In genomic region chr5:137288999-137289470, GRCm38 (mm10) we compare ENCODE assay signal across 8 mouse cellular contexts. TPM values are rescaled to one million over a fixed set of nuclear protein-coding genes. Genes with fewer than 3 reads are reported as not detected.
DNase-seq lines count a peak whose midpoint lies in the region; ATAC-seq and TF ChIP-seq lines count a peak whose summit lies in the region.

No protein-coding gene starts in this region.

- TF ChIP-seq CTCF in thymus, adult 2 months (IDR thresholded peaks at IDR 0.05; ENCODE audit: borderline replicate concordance, control insufficient read depth, extremely low read depth, insufficient read depth, low read length, poor library complexity) = 0 out of 2 replicates have a peak, but pooled peaks have one; percentile 39

- peaks cover 21% of the 10 kb centered on the region for H3K4me1 ChIP-seq in embryonic facial prominence, embryonic 11.5 days (ENCODE audit: control insufficient read depth, insufficient read depth, low read length)
- peaks cover 46% of the 10 kb centered on the region for H3K4me1 ChIP-seq in heart, embryonic 15.5 days (replicated peaks)
- peaks cover 26% of the 10 kb centered on the region for H3K4me1 ChIP-seq in midbrain, embryonic 16.5 days (ENCODE audit: control insufficient read depth, insufficient read depth, low read length)
- H3K4me1 ChIP-seq in thymus, adult 2 months (replicated peaks; ENCODE audit: control insufficient read depth, insufficient read depth, low read length) = peaks cover 31% of the 10 kb centered on the region

- TF ChIP-seq POLR2A in thymus, adult 2 months (IDR thresholded peaks at IDR 0.05; ENCODE audit: control insufficient read depth, extremely low read depth, insufficient read depth, low read length, poor library complexity) = no peak

- H3K27me3 ChIP-seq in embryonic facial prominence, embryonic 11.5 days (ENCODE audit: control insufficient read depth, insufficient read depth, low read length) = peaks cover 42% of the 10 kb centered on the region
- H3K27me3 ChIP-seq in heart, embryonic 15.5 days = peaks cover 51% of the 10 kb centered on the region
- 0 out of 2 replicates have a peak, but pooled peaks cover 4% of the 10 kb centered on the region for H3K27me3 ChIP-seq in midbrain, embryonic 16.5 days (ENCODE audit: control insufficient read depth, insufficient read depth, low read depth, low read length)
- H3K27me3 ChIP-seq in thymus, adult 2 months (ENCODE audit: control insufficient read depth, insufficient read depth, low read length) = peaks cover 18% of the 10 kb centered on the region; the same call in 1 of the 2 replicates

- WGBS in embryonic facial prominence, embryonic 11.5 days = 3% methylated on average over 25 of the region's 25 CpGs
- 2% methylated on average over 25 of the region's 25 CpGs for WGBS in heart, embryonic 15.5 days
- WGBS in midbrain, embryonic 16.5 days = 2% methylated on average over 25 of the region's 25 CpGs
- WGBS in thymus, adult 2 months = 8% methylated on average over 25 of the region's 25 CpGs

- no peak for ATAC-seq in CD4-positive, CD25-positive, alpha-beta regulatory T cell, adult 4 months
- no peak for ATAC-seq in embryonic facial prominence, embryonic 11.5 days (replicated peaks; ENCODE audit: insufficient number of reproducible peaks, low FRiP score, low TSS enrichment, low read depth)
- ATAC-seq in heart, embryonic 15.5 days (replicated peaks; ENCODE audit: insufficient number of reproducible peaks, insufficient read depth, low FRiP score, low read depth) = no peak
- no peak for ATAC-seq in midbrain, embryonic 16.5 days

- H3K36me3 ChIP-seq in embryonic facial prominence, embryonic 11.5 days (replicated peaks; ENCODE audit: control insufficient read depth, insufficient read depth, low read depth, low read length) = no peaks in the 10 kb centered on the region
- H3K36me3 ChIP-seq in heart, embryonic 15.5 days = no peaks in the 10 kb centered on the region
- H3K36me3 ChIP-seq in midbrain, embryonic 16.5 days (ENCODE audit: control insufficient read depth, insufficient read depth, low read length) = no peaks in the 10 kb centered on the region
- H3K36me3 ChIP-seq in thymus, adult 2 months (ENCODE audit: control insufficient read depth, insufficient read depth, low read length) = no peaks in the 10 kb centered on the region

- intact Hi-C loops in left cerebral cortex, postnatal 25 days (cut with DNase I) = loop anchor here (2.0 kb wide), 1 partner anchor 256 kb away; no protein-coding TSS in a partner anchor

- peak overlapping the region; percentile 38 for H3K4me3 ChIP-seq in embryonic facial prominence, embryonic 11.5 days (ENCODE audit: low read depth, low read length)
- H3K4me3 ChIP-seq in heart, embryonic 15.5 days = peak overlapping the region; percentile 48
- H3K4me3 ChIP-seq in midbrain, embryonic 16.5 days (ENCODE audit: low read depth, low read length) = peak overlapping the region; percentile 64
- H3K4me3 ChIP-seq in thymus, adult 2 months (ENCODE audit: control insufficient read depth, insufficient read depth, low read length) = peak overlapping the region; percentile 12; the same call in 1 of the 2 replicates

- no peaks in the 10 kb centered on the region for H3K9me3 ChIP-seq in embryonic facial prominence, embryonic 11.5 days (replicated peaks; ENCODE audit: control insufficient read depth, low read length)
- H3K9me3 ChIP-seq in heart, embryonic 15.5 days (replicated peaks) = no peaks in the 10 kb centered on the region
- H3K9me3 ChIP-seq in midbrain, embryonic 16.5 days (replicated peaks; ENCODE audit: control insufficient read depth, low read length, poor library complexity, severe bottlenecking) = no peaks in the 10 kb centered on the region

- H3K9ac ChIP-seq in embryonic facial prominence, embryonic 11.5 days (replicated peaks; ENCODE audit: low read length) = peak overlapping the region; percentile 37; the same call in 1 of the 2 replicates
- H3K9ac ChIP-seq in heart, embryonic 15.5 days = peak overlapping the region; percentile 46
- peak overlapping the region; percentile 70 for H3K9ac ChIP-seq in midbrain, embryonic 16.5 days (ENCODE audit: low read depth, low read length)

- peak overlapping the region; percentile 80 for H3K4me2 ChIP-seq in embryonic facial prominence, embryonic 11.5 days (ENCODE audit: low read depth, low read length)
- peak overlapping the region; percentile 86 for H3K4me2 ChIP-seq in heart, embryonic 15.5 days
- peak overlapping the region; percentile 94 for H3K4me2 ChIP-seq in midbrain, embryonic 16.5 days (ENCODE audit: low read length)

- no peak overlapping the region for H3K27ac ChIP-seq in embryonic facial prominence, embryonic 11.5 days (replicated peaks; ENCODE audit: low read depth, low read length)
- H3K27ac ChIP-seq in heart, embryonic 15.5 days = peak overlapping the region; percentile 39; the same call in 1 of the 2 replicates
- no peak overlapping the region; the same call in 1 of the 2 replicates for H3K27ac ChIP-seq in midbrain, embryonic 16.5 days (ENCODE audit: low read length)
- H3K27ac ChIP-seq in thymus, adult 2 months (ENCODE audit: control insufficient read depth, insufficient read depth, low read length) = no peak overlapping the region

- DNase-seq in CD4-positive, CD25-positive, alpha-beta regulatory T cell, adult 2 months (ENCODE audit: low read depth, low spot score) = peak; percentile 54
- DNase-seq in MN1 (ENCODE audit: low spot score) = peak; percentile 91
- DNase-seq in embryonic facial prominence, embryonic 11.5 days (ENCODE audit: low spot score) = peak; percentile 64
- DNase-seq in left cerebral cortex, postnatal 25 days (ENCODE audit: low spot score in 2 of 2) = peak; percentile 60 to 74
- DNase-seq in thymus, adult 2 months = peak; percentile 67

RNA-seq across cellular contexts. Expression of gene Ache, which starts 1.7 kb away (rescaled TPM):
- polyA plus RNA-seq in CD4-positive, CD25-positive, alpha-beta regulatory T cell, adult 4 months (2017; shearing (Covaris generic)) = under 1 TPM in 1 of 2 experiments, not detected in 1; 0.16 TPM
- polyA plus RNA-seq in embryonic facial prominence, embryonic 11.5 days (2014; fragmentation: Nextera tagmentation; extraction: Ambion mirVana) = 3.5 and 6.3 TPM in 2 replicates
- 8.1 and 15.8 TPM in 2 replicates for polyA plus RNA-seq in heart, embryonic 15.5 days (2015; fragmentation: Nextera tagmentation; extraction: Ambion mirVana)
- 10 to 100 TPM; 54.9 to 63.3 TPM for total RNA-seq in left cerebral cortex, postnatal 25 days (2021)
- polyA plus RNA-seq in midbrain, embryonic 16.5 days (2015; fragmentation: Nextera tagmentation; extraction: Ambion mirVana) = 46.5 and 65.9 TPM in 2 replicates
- 90.2 and 97.1 TPM in 2 replicates for polyA plus RNA-seq in thymus, adult 2 months (2012; rRNA removed)

RNA-seq across cellular contexts. Expression of gene Ufsp1, which starts 5.4 kb away (rescaled TPM):
- 1 to 10 TPM in 1 of 2 experiments, under 1 TPM in 1; 0.65 to 1.3 TPM for polyA plus RNA-seq in CD4-positive, CD25-positive, alpha-beta regulatory T cell, adult 4 months (2017; shearing (Covaris generic))
- 6.6 and 7.8 TPM in 2 replicates for polyA plus RNA-seq in embryonic facial prominence, embryonic 11.5 days (2014; fragmentation: Nextera tagmentation; extraction: Ambion mirVana)
- polyA plus RNA-seq in heart, embryonic 15.5 days (2015; fragmentation: Nextera tagmentation; extraction: Ambion mirVana) = 6.1 and 11.2 TPM in 2 replicates
- total RNA-seq in left cerebral cortex, postnatal 25 days (2021) = 10 to 100 TPM in 1 of 2 experiments, 1 to 10 TPM in 1; 9.8 to 13.3 TPM
- 18.4 and 20.9 TPM in 2 replicates for polyA plus RNA-seq in midbrain, embryonic 16.5 days (2015; fragmentation: Nextera tagmentation; extraction: Ambion mirVana)
- 41.1 and 44.1 TPM in 2 replicates for polyA plus RNA-seq in thymus, adult 2 months (2012; rRNA removed)

RNA-seq across cellular contexts. Expression of gene Srrt, which starts 18.4 kb away (rescaled TPM):
- polyA plus RNA-seq in CD4-positive, CD25-positive, alpha-beta regulatory T cell, adult 4 months (2017; shearing (Covaris generic)) = 10 to 100 TPM; 60.2 to 63.7 TPM
- polyA plus RNA-seq in embryonic facial prominence, embryonic 11.5 days (2014; fragmentation: Nextera tagmentation; extraction: Ambion mirVana) = 136 and 148 TPM in 2 replicates
- 70.5 and 95.7 TPM in 2 replicates for polyA plus RNA-seq in heart, embryonic 15.5 days (2015; fragmentation: Nextera tagmentation; extraction: Ambion mirVana)
- total RNA-seq in left cerebral cortex, postnatal 25 days (2021) = 100 to 1,000 TPM; 176 to 178 TPM
- 97.2 and 103 TPM in 2 replicates for polyA plus RNA-seq in midbrain, embryonic 16.5 days (2015; fragmentation: Nextera tagmentation; extraction: Ambion mirVana)
- 432 and 434 TPM in 2 replicates for polyA plus RNA-seq in thymus, adult 2 months (2012; rRNA removed)

RNA-seq across cellular contexts. Expression of gene Trip6, which starts 25.2 kb away (rescaled TPM):
- polyA plus RNA-seq in CD4-positive, CD25-positive, alpha-beta regulatory T cell, adult 4 months (2017; shearing (Covaris generic)) = 1 to 10 TPM; 1.0 to 1.7 TPM
- polyA plus RNA-seq in embryonic facial prominence, embryonic 11.5 days (2014; fragmentation: Nextera tagmentation; extraction: Ambion mirVana) = 40.3 and 51.8 TPM in 2 replicates
- 37.7 and 53.3 TPM in 2 replicates for polyA plus RNA-seq in heart, embryonic 15.5 days (2015; fragmentation: Nextera tagmentation; extraction: Ambion mirVana)
- 1 to 10 TPM; 4.3 to 5.9 TPM for total RNA-seq in left cerebral cortex, postnatal 25 days (2021)
- 13.1 TPM in 2 replicates for polyA plus RNA-seq in midbrain, embryonic 16.5 days (2015; fragmentation: Nextera tagmentation; extraction: Ambion mirVana)
- 25.0 and 28.0 TPM in 2 replicates for polyA plus RNA-seq in thymus, adult 2 months (2012; rRNA removed)

RNA-seq across cellular contexts. Expression of gene Slc12a9, which starts 44.4 kb away (rescaled TPM):
- polyA plus RNA-seq in CD4-positive, CD25-positive, alpha-beta regulatory T cell, adult 4 months (2017; shearing (Covaris generic)) = 10 to 100 TPM in 1 of 2 experiments, 1 to 10 TPM in 1; 9.2 to 16.7 TPM
- 3.0 and 4.2 TPM in 2 replicates for polyA plus RNA-seq in embryonic facial prominence, embryonic 11.5 days (2014; fragmentation: Nextera tagmentation; extraction: Ambion mirVana)
- 6.5 and 10.4 TPM in 2 replicates for polyA plus RNA-seq in heart, embryonic 15.5 days (2015; fragmentation: Nextera tagmentation; extraction: Ambion mirVana)
- total RNA-seq in left cerebral cortex, postnatal 25 days (2021) = 10 to 100 TPM; 21.3 to 23.2 TPM
- polyA plus RNA-seq in midbrain, embryonic 16.5 days (2015; fragmentation: Nextera tagmentation; extraction: Ambion mirVana) = 26.8 and 27.3 TPM in 2 replicates
- 37.4 and 39.2 TPM in 2 replicates for polyA plus RNA-seq in thymus, adult 2 months (2012; rRNA removed)

Comparison
In these comparisons a context has a peak if more than half of its experiments do, and no peak if none do; other contexts are left out.
1. H3K4me3 ChIP-seq: peak in every context shown above with its lines; median percentile 64 in midbrain, embryonic 16.5 days; 48 in heart, embryonic 15.5 days; 38 in embryonic facial prominence, embryonic 11.5 days; 12 in thymus, adult 2 months.